Mouse (Mus musculus): ENCODE measurements around the gene Scube1.

Scube1 gene

GRCm38 (mm10) chr15:83563857-83564651 is 160.8 kb downstream of the Scube1 start:
- DNase-seq, result no peak

DNA sequence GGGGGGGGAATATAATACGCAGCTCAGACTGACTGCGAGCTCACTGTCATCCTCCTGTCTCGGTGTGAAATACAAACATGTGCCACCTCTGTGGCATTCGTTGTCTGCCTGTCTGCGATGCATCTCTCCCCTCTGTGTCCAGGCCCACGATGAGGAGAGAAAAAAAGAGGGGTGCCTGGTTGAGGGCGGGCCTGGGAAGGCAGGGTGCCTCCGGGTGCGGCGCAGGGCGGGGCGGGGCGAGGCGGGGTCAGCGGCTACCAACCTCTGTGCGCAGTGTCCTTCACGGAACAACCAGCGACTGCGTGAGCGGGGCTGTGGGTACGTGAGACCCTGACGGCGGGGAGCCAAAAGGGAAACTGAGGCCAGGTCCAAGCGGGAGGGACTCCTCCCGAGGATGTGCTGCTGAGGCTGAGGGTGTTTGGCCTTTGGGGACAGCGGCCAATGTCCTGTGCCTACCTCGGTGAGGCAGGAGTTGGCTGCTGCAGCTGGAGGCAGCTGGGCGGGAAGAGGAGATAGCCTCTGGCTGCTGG is 161.4 kb downstream of the Scube1 start, which contains the start of the genes Tspo and Mcat:
Tspo (plus strand) TSS at position 266 of the 530 bp plus-strand sequence.
Mcat (minus strand) TSS at position 461 of the 530 bp plus-strand sequence.
- DNase-seq, result no peak

DNA sequence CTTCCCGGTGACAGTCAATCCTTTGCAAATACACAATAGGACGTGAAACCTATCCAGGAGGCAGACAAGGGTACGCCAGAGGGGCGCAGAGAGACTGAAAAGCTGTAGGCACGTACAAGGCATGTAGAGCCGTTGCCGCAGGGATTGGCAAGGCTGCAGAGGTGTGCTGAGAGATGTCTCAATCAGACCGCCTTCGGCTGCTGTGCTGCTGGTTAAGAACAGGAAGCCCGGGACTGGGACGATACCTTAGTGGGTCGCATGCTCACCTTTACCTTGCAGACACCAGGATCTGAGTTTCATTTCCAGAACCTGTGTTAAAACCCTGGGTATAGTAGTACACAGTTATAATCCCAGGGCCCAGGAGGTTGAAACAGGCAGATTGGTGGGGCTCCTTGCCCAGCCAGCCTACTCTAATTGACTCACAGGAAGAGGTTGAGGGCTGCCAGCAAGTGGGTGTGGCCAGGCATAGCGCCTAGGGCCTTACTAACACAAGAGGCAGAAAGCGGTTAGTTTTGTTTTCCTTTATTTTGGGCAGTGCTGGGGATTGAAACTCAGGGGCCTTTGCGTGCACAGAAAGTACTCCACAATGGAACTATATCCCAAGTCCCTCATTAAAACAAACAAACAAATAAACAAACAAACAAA is 162.1 kb downstream of the Scube1 start:
- peak; percentile 36 to 37 for DNase-seq

DNA sequence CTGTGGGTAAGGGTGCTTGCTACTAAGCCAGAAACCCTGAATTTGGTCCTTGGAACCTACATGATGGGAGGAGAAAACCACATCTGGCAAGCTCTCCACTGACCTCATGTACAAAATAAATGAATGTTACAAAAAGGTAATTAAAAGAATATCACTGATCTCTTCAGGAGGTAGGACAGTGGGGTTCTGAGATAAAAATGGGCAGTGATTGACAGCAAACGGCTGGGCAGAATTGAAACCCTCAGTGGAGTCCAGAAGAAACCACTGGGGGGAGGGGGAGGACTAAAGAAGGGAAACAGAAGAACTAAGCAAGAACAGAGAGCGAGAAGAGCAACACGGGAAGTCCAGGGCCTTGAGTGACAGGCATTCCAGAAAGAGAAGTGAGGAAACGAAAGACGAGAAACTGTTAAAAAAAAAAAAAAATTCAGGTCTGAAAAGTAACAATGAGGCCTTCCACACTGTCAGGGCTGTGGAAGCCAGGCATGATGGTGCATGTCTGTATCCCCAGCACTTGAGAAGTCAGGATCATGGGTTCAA is 163.8 kb downstream of the Scube1 start:
- no peak for DNase-seq

GRCm38 (mm10) chr15:83555161-83555974 is 169.5 kb downstream of the Scube1 start:
- DNase-seq, result peak; percentile 86 to 89

Data from cerebellum, postnatal 36 days (tissue).